Mouse (Mus musculus) forebrain, embryonic 16.5 days (tissue): ENCODE measurements around the gene Ipo4. TPM values are rescaled to one million over a fixed set of nuclear protein-coding genes. Genes with fewer than 3 reads are reported as not detected.
A peak's percentile ranks its signal among the peaks of the same experiment; 100 is the strongest.

Experiments used
- ATAC-seq: fragments of 200-750 bp; cut with Nextera tagmentation; 2 replicates; pipeline ENCODE4 v1.8.0; 2017; ENCODE audit warnings: mild to moderate bottlenecking, moderate library complexity
- H3K27ac ChIP-seq: fragments of 300-500 bp; sonication (generic); 2 replicates; pipeline ENCODE4 v1.5.1; 2014; ENCODE audit warnings: low read length, control low read depth
- H3K27me3 ChIP-seq: fragments of 300-500 bp; sonication (generic); replicated peaks from 2 replicates; pipeline ENCODE4 v1.6.1; 2014; ENCODE audit warnings: low read length; ENCODE audit not compliant: control insufficient read depth, insufficient read depth
- H3K36me3 ChIP-seq: fragments of 300-500 bp; sonication (generic); 2 replicates; pipeline ENCODE4 v1.6.1; 2014; ENCODE audit not compliant: control insufficient read depth, insufficient read depth
- H3K4me1 ChIP-seq: fragments of 300-500 bp; sonication (generic); replicated peaks from 2 replicates; pipeline ENCODE4 v1.6.1; 2014; ENCODE audit warnings: low read length; ENCODE audit not compliant: control insufficient read depth, insufficient read depth
- H3K4me2 ChIP-seq: fragments of 300-500 bp; sonication (generic); 2 replicates; pipeline ENCODE4 v1.6.1; 2014; ENCODE audit warnings: mild to moderate bottlenecking, low read length, control low read depth
- H3K4me3 ChIP-seq: fragments of 300-500 bp; sonication (generic); replicated peaks from 2 replicates; pipeline ENCODE4 v1.5.1; 2014; ENCODE audit warnings: mild to moderate bottlenecking, low read length, control low read depth
- H3K9ac ChIP-seq: fragments of 300-500 bp; sonication (generic); replicated peaks from 2 replicates; pipeline ENCODE4 v1.6.1; 2014; ENCODE audit warnings: low read depth, low read length, control low read depth
- H3K9me3 ChIP-seq: fragments of 300-500 bp; sonication (generic); 2 replicates; pipeline ENCODE4 v1.6.1; 2016; ENCODE audit warnings: low read length; ENCODE audit not compliant: control insufficient read depth
- WGBS: fragments of 180-500 bp; shearing (Covaris S2); extraction: QIAGEN DNeasy Blood & Tissue Kit; methylation state at CpG from one replicate; pipeline ENCODE4 v1.1.7; 2014; 5-methylcytosine and 5-hydroxymethylcytosine counted together
- polyA plus RNA-seq: library from polyadenylated mRNA; unstranded; fragments of >200 nt; fragmentation: Nextera tagmentation; extraction: Ambion mirVana; gene quantifications from 2 replicates; pipeline ENCODE4 v1.2.1, GENCODE M21; 2015

Ipo4 gene
- polyA plus RNA-seq, 1 experiment from 2014 or later = 110 TPM

GRCm38 (mm10) chr14:55584702-55585565 lies 50.8 kb downstream of the Ipo4 start, which contains the start of gene Emc9:
Gene Emc9 (minus strand): TSS chr14:55585302.
- Histone ChIP-seq H3K4me1 (peaks cover 11% of the 10 kb centered on the region), H3K36me3 (peaks cover 2% of the 10 kb centered on the region; the same call in 1 of the 2 replicates), H3K4me2 (peak within 1 kb of the TSS; percentile 56), H3K9me3 (no peaks in the 10 kb centered on the region), H3K27ac (no peak within 1 kb of the TSS), H3K27me3 (no peaks in the 10 kb centered on the region), H3K4me3 (peak within 1 kb of the TSS; percentile 52), H3K9ac (peak within 1 kb of the TSS; percentile 61)
- peak; percentile 77 for ATAC-seq
- WGBS = 3% methylated on average over 43 of the region's 43 CpGs

- no peak for ATAC-seq
- H3K9ac ChIP-seq = peak overlapping the region; percentile 61
These were observed 51.5 kb downstream of the Ipo4 start for GRCm38 (mm10) chr14:55584303-55584701.

GRCm38 (mm10) chr14:55581981-55582681 lies 53.6 kb downstream of the Ipo4 start:
- H3K27ac ChIP-seq = no peak overlapping the region
- no peaks in the 10 kb centered on the region; the same call in 1 of the 2 replicates for H3K36me3 ChIP-seq
- no peak for ATAC-seq
- no peak overlapping the region for H3K9ac ChIP-seq
- no peaks in the 10 kb centered on the region for H3K9me3 ChIP-seq
- H3K4me1 ChIP-seq = peaks cover 24% of the 10 kb centered on the region
- H3K4me3 ChIP-seq = no peak overlapping the region
- no peaks in the 10 kb centered on the region for H3K27me3 ChIP-seq
- no peak overlapping the region for H3K4me2 ChIP-seq
- 80% methylated on average over 9 of the region's 9 CpGs for WGBS

More at GRCm38 (mm10) chr14:55584303-55584701, 51.5 kb downstream of the Ipo4 start:
- H3K4me1 ChIP-seq = peaks cover 11% of the 10 kb centered on the region
- H3K4me3 ChIP-seq = peak overlapping the region; percentile 52
- no peak overlapping the region for H3K27ac ChIP-seq
- H3K4me2 ChIP-seq = peak overlapping the region; percentile 56
- H3K27me3 ChIP-seq = no peaks in the 10 kb centered on the region
- 40% methylated on average over 5 of the region's 5 CpGs for WGBS
- H3K36me3 ChIP-seq = peaks cover 2% of the 10 kb centered on the region; the same call in 1 of the 2 replicates
- no peaks in the 10 kb centered on the region for H3K9me3 ChIP-seq

GRCm38 (mm10) chr14:55580731-55581130 lies 55.0 kb downstream of the Ipo4 start:
- no peak overlapping the region for H3K4me3 ChIP-seq
- 96% methylated on average over 16 of the region's 16 CpGs for WGBS
- ATAC-seq = no peak

GRCm38 (mm10) chr14:55579511-55580496 lies 56.0 kb downstream of the Ipo4 start:
- Histone ChIP-seq H3K27ac (no peak overlapping the region), H3K4me2 (no peak overlapping the region), H3K4me3 (no peak overlapping the region), H3K36me3 (no peaks in the 10 kb centered on the region), H3K27me3 (no peaks in the 10 kb centered on the region), H3K9me3 (no peaks in the 10 kb centered on the region), H3K4me1 (peaks cover 19% of the 10 kb centered on the region), H3K9ac (no peak overlapping the region)
- ATAC-seq = no peak
- 87% methylated on average over 23 of the region's 23 CpGs for WGBS

More at GRCm38 (mm10) chr14:55580731-55581130, 55.0 kb downstream of the Ipo4 start:
- H3K9ac ChIP-seq = no peak overlapping the region
- no peak overlapping the region for H3K27ac ChIP-seq
- H3K27me3 ChIP-seq = no peaks in the 10 kb centered on the region
- H3K4me2 ChIP-seq = no peak overlapping the region
- H3K9me3 ChIP-seq = no peaks in the 10 kb centered on the region
- peaks cover 24% of the 10 kb centered on the region for H3K4me1 ChIP-seq
- H3K36me3 ChIP-seq = no peaks in the 10 kb centered on the region

GRCm38 (mm10) chr14:55578668-55579269 lies 57.0 kb downstream of the Ipo4 start:
- Histone ChIP-seq H3K9me3 (no peaks in the 10 kb centered on the region), H3K27me3 (no peaks in the 10 kb centered on the region), H3K36me3 (no peaks in the 10 kb centered on the region), H3K27ac (peak overlapping the region; percentile 94), H3K4me1 (peaks cover 15% of the 10 kb centered on the region), H3K4me3 (peak overlapping the region; percentile 84), H3K9ac (peak overlapping the region; percentile 93), H3K4me2 (peak overlapping the region; percentile 90)
- ATAC-seq = no peak; the same call in 1 of the 2 replicates
- WGBS = 30% methylated on average over 6 of the region's 6 CpGs

- Histone ChIP-seq H3K4me2 (peak within 1 kb of the TSS; percentile 90), H3K4me3 (peak within 1 kb of the TSS; percentile 84), H3K27ac (peak within 1 kb of the TSS; percentile 94), H3K9me3 (no peaks in the 10 kb centered on the region), H3K27me3 (no peaks in the 10 kb centered on the region), H3K9ac (peak within 1 kb of the TSS; percentile 93), H3K4me1 (peaks cover 15% of the 10 kb centered on the region), H3K36me3 (no peaks in the 10 kb centered on the region)
- ATAC-seq = peak; percentile 96
- WGBS = 0% methylated on average over 29 of the region's 32 CpGs
These were observed 57.7 kb downstream of the Ipo4 start, which contains the start of gene Psme1 for GRCm38 (mm10) chr14:55577871-55578667. Gene Psme1 (plus strand): TSS chr14:55578123.

GRCm38 (mm10) chr14:55576376-55576775 lies 59.4 kb downstream of the Ipo4 start:
- Histone ChIP-seq H3K27ac (no peak overlapping the region), H3K4me3 (no peak overlapping the region), H3K27me3 (no peaks in the 10 kb centered on the region), H3K4me1 (peaks cover 15% of the 10 kb centered on the region), H3K4me2 (no peak overlapping the region), H3K9ac (no peak overlapping the region), H3K36me3 (no peaks in the 10 kb centered on the region), H3K9me3 (no peaks in the 10 kb centered on the region)
- ATAC-seq = no peak
- WGBS = 76% methylated on average over 16 of the region's 16 CpGs
